Mouse (Mus musculus): ENCODE measurements around the gene Abcc2. TPM values are rescaled to one million over a fixed set of nuclear protein-coding genes. Genes with fewer than 3 reads are reported as not detected.
A peak's percentile ranks its signal among the peaks of the same experiment; 100 is the strongest.

Abcc2 gene
- total RNA-seq, 4 experiments from 2014 or later: 0.06 to 0.33 TPM; not detected in 2

DNA sequence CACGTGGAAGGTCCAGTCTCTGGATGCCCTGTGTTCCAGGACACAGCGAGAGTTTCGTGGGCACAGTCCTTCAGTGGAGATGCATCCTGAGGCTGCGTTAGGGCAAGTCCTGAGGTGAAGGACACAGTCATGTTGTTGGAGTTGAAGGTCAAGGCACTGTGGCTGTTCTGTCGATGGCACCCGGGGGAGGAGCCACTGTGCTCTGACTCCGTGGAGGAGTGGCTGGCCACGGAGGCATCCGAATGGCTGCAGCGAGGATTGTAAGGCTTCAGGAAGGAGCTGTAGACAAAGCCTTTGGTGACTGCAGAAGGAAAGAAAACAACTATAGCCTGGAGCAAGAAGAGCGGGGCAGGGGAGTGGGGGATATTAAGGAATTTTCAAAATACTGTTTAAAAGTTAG, 68.0 kb downstream of the Abcc2 start:
- DNase-seq (ENCODE audit: low spot score in 2 of 2): no peak

GRCm38 (mm10) chr19:43851996-43852630, 70.1 kb downstream of the Abcc2 start:
- no peak for DNase-seq (ENCODE audit: low spot score in 2 of 2)

GRCm38 (mm10) chr19:43852837-43853545, 71.0 kb downstream of the Abcc2 start:
- DNase-seq (ENCODE audit: low spot score in 2 of 2): no peak

GRCm38 (mm10) chr19:43857347-43857746, 75.4 kb downstream of the Abcc2 start:
- DNase-seq (ENCODE audit: low spot score in 2 of 2): no peak

DNA sequence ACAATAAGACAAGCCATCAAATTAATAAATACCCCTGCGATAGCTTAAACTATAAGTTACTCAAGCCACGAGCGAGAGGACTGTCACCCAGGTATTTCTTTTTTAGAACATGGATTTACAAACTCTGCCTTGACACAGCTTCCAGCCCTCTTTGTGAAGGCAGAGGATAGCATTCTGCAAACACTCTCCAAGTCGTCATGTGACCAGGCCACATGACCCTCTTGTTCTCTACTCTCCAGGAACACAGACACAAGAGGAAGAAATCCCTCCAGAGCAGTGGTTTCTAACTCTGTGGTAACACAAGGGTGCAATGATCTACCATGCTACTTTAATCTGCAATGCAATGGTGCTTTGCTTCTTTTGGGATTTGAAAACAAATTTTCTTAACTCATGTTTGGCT, 88.4 kb downstream of the Abcc2 start:
- no peak for DNase-seq (ENCODE audit: low spot score in 2 of 2)

DNA sequence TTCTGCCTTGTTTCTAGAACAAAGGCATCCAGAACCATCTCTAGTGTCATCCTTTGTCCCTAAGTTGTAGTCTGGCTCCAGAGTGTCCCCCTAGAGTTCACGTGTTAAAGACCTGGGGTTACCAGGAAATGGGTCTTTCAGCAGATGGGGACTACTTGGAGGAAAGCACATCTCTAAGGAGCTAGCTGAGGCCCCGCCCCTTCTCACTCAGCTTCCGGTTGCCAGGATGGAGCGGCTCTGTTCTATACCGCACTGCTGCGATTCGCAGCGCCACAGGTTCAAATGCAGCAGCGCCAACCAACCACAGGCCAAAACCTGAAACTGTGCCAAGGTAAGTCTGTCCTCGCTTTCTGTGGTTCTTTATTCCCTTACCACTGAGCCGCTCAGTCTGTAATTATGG, 92.4 kb downstream of the Abcc2 start:
- DNase-seq (ENCODE audit: low spot score in 2 of 2): no peak

GRCm38 (mm10) chr19:43875996-43876395, 94.0 kb downstream of the Abcc2 start:
- DNase-seq (ENCODE audit: low spot score in 2 of 2): no peak

DNA sequence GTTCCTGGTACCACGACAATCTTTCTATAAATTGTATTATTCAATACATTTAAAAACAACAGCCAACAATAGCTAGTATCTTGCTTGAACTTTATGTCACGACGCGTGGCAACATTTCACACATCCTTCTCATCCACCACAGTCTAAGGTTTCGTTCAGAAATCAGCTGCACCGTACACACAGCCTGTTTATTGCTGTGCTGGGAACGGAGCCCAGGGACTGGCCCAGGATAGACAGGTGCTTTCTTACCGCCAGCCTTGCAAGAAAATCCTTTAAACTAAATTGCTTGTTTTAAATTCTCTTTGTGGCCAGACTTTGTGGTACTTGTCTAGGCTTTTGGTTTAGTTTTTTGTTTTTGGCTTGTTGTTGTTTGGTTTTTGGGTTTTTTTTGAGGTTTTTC, 95.4 kb downstream of the Abcc2 start:
- DNase-seq (ENCODE audit: low spot score in 2 of 2): no peak

DNA sequence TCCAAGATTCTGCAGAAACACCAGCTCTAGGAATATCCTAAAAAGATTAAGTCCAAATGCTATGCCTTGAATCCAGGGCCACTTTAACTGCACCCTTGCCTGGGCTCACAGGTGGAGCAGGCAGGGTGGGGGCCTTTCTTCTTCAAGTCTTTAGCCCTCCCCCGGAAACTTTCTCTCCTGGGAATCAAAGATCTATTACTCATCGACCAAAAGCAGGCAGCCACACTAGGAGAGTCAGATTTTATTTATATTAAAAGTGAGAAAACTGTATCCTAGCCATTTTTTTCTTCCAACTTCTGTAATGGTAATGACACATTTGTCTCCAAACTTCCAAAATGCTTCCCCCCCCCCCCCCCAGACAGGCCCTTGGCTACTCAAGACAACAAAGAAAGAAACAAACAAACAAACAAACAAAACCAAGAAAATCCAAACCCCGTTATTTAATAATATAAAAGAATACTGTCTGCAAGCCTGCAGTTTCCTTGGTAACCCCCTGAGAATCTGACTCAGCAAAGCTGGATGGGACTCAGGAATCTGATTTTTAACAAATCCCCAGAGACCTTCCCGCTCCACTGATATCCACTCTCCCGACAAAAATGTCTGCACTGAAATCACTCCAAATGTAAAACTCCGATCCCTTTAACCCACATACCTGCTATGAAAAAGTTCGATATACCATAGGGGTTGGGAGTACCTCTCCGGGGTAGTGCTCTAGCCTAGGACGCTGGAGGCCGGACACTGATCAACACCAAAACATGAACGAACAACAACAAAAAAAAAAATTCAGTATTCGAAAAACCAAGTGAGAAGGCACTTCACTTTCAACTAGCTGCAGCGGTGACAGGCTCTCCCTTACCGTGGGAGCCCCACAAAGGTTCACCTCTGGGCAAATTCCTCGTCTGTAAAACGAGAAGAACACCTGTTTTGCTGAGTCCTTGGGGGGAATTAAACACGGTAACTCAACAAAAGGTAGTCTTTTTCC, 96.4 kb downstream of the Abcc2 start:
- no peak for DNase-seq (ENCODE audit: low spot score in 2 of 2)

DNA sequence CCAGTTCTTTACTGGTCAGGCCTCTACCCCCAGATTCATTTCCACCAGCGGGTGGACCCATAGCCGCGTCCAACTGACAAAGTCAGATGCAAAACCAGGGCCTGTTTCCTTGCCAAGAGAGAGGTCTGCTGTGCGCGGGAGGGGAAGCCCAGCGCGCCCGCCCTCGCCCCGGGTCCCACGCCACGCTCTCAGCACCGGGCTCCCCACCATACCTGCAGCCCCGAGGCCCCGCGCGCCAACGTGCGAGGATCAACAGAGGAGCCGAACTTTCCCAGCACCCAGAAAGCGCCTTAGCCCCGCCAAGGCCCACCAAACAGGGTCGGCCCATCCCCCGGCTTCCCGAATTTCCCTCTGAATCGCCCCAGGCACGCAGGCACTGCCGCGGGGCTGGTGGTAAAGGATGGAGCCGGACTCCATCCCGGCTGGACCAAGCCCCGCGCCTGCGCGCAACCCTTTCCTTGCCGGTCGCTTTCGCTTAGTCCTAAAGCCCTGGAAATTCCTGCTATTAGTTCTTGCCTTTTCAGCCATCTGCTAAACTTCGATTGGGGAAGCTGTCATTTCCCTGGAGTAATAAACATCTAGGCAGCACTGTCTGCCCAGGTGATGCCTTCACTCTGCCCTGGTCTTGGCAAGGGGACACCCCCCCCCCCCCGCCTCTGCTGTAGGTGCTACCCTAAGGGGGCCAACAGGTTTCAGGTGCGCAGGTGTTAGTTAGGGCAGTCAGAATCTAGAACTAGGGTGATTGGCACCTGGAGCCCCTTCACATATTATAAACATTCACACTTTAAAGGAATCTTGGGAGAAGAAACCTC, 97.6 kb downstream of the Abcc2 start:
- peak in 1 of 2 experiments; percentile 41 for DNase-seq (ENCODE audit: low spot score in 2 of 2)

DNA sequence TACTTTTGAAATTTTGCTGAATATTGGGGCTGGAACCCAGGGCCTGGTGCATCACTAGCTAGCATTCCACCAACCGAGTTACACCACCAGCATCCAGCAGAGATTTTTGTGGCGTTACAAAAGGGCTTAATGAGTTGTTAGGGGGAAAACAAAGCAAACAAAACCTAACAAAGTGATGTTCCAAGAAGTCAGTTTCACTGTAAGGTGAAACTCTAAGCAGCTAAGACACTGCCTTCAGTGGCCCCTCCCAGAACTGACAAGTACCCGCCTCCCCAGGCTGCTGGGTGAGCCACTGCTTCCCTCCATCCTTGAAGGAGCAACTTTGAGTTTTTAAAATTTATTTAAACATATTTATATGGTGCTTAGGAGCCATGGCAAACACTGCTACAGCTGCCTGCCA, 98.4 kb downstream of the Abcc2 start:
- no peak for DNase-seq (ENCODE audit: low spot score in 2 of 2)

DNA sequence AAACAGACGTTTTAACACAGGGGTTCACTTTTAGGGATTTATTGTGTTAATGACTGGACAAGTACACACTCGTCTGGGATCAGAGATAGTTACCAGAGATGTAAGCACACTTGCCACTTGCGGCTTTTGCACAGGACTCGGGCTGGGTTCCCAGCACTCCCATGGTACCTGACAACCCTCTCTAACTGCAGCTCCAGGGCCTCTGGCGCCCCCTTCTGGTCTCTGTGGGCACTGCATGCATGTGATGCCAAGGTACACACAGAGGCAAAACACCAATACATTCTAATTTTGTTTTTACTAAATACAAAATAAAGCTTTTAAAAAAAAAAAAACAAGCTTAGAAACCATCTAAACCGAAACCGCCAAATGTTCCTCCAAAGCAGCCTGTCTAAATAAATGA, 99.6 kb downstream of the Abcc2 start:
- no peak for DNase-seq (ENCODE audit: low spot score in 2 of 2)

DNA sequence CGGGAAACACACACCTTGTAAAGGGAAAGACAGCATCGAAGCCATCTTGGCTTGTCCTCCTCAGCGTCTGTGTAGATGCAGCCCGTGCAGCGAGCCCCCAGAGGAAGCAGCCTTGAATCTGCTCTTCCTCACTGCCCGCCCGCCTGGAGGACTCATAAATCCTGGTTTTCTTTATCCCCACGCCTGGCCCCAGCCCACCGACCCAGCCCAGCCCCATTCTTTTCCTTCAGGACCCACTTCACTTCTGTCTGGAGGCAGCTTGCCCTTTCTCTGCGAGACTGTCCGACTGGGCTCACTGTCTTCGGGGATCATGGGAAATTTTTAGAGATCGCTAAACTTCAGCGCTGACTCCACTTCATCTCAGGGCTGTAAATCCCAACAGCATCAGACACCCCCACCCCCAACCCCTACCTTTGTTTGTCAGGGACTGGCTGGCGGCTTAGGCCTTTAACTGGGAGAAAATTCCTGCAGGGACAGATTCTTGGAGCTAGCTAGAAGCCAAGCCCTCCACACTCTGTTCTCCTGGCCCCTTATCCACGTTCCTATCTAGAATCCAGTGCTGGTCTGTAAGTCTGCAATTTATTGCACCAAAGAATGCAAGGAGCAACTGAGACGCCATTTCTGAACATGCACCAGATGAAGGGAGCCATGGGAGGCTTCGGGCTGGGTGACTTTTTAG, 101.0 kb downstream of the Abcc2 start:
- no peak for DNase-seq (ENCODE audit: low spot score in 2 of 2)

DNA sequence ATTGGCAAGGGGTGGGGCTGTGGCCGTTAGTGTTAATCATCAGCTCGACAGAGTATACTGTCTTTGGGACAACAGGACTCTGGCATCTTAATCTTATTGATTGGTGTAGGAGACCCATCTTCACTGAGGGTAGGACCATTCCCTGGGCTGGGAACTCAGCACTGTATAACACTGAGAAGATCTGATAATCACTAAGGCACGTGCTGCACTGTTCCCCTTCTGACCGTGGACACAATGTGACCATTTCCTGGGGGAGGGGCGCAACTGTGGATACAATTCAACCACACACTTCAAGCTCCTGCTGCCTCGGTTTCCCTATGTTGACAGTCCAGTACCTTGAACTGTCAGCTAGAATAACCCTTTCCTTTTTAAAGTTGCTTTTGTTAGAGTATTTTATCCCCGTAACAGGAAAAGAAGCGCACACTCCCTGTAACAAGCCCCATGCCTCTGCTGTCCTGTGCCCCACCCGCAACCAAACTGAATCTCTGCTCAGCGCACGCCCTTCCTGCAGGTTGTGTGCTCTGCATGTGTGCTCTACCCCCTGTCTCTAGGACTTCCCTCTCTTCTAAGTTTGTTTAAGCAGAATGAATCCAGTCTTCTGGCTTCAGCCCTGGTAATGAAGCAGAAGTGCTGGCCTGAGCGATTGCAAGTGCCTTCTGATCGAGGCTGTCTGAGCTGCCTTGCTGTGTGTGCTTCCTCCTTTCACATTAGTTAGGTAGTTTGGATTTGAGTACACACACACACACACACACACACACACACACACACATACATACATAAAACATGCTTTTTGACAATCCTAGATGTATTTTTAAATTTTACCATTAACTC, 102.9 kb downstream of the Abcc2 start:
- DNase-seq (ENCODE audit: low spot score in 2 of 2): no peak

DNA sequence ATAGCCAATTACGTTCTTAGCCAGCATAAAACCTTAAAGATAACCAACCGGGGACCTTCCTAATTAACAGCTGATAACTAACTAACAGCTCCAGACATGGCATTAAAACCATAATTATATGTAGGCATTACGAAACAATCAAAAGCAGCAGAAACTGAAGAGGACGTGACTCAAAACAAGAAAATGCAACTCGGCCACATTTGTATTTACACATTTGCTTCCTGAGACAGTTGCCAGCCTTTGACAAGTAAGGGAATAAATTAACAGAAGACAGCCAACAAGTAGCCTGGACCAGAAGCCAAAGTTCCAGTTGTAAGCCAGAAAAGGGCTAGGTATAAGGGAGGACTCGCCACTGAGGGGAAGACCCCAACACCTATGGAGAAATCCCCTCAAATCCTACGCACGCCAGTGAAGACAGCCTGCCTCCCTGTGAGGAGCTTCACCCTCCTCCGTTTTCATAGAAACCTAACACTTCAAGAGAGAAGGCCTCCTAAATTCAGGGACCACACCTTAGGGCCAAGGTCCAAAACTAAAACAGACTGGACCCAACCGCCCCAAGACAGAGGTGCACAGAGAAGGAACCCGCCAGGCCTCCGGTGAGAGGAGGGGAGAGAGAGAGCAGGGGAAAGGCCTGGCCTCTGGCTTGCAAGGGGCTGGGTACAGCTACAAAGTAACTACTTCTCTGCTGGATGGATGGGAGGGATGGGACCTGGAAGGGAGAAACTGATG, 104.5 kb downstream of the Abcc2 start:
- DNase-seq (ENCODE audit: low spot score in 2 of 2): no peak

DNA sequence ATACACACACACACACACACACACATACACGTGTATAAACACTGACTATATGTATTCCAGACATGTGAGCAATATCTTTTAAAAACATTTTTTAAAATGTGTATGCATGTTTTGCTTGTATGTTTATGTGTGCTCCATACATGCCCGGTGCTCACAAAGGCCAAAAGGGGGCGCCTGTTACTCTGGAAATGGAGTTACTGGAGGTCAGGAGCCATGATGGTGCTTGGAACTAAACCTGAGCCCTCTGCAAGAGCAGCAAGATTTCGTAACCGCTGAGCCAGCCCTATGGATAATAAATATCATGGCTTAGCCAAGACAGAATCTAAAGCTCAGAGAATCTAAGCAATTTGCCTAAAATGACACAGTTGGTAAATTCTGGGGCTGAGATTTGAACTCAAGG, 105.2 kb downstream of the Abcc2 start:
- DNase-seq (ENCODE audit: low spot score in 2 of 2): no peak

- no peak for DNase-seq (ENCODE audit: low spot score in 2 of 2)
Observed at GRCm38 (mm10) chr19:43887725-43888124, 105.7 kb downstream of the Abcc2 start.

Data from layer of hippocampus, adult 8-10 months (tissue).